Mouse (Mus musculus): ENCODE data around the gene Ggcx. TPM values are rescaled to one million over a fixed set of nuclear protein-coding genes. Genes with fewer than 3 reads are reported as not detected.
A peak's percentile ranks its signal among the peaks of the same experiment; 100 is the strongest.

Ggcx gene
- polyA plus RNA-seq, 1 experiment from 2014 or later: 22.3 TPM

DNA sequence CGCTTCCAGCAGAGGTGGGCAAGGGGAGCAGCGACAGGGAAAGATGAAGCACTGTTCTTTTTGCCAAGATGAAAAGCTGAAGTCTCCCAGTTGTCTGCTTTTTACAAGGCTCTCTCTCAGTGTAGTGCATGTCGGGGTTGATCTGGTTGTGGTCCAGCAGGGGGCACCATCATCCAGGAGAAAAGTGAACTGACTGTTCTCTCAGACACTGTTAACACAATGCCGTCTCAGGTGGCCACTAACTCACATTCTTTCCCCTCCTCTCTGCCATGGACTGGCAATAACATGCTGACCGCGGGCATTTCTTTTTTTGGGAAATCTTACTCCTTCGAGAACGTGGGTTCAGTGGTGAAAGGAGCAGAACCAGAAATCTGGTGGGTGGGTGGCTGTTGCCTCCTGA lies 13.9 kb downstream of the Ggcx start:
- no peak overlapping the region for H3K4me3 ChIP-seq (ENCODE audit: low read depth, low read length)
- H3K27ac ChIP-seq (ENCODE audit: low read depth): no peak overlapping the region
- peak; percentile 90 for TF ChIP-seq CTCF (IDR thresholded peaks at IDR 0.05; ENCODE audit: low read depth)
- WGBS: 30% methylated on average over 8 of the region's 8 CpGs
- H3K4me1 ChIP-seq (ENCODE audit: insufficient read depth): no peaks in the 10 kb centered on the region
- H3K4me2 ChIP-seq: no peak overlapping the region
- DNase-seq (peak; percentile 87), ATAC-seq (ENCODE audit: insufficient read depth) (peak; percentile 75)
- H3K9ac ChIP-seq: no peak overlapping the region
- peaks cover 92% of the 10 kb centered on the region for H3K36me3 ChIP-seq (ENCODE audit: insufficient read depth)
- no peaks in the 10 kb centered on the region for H3K27me3 ChIP-seq (ENCODE audit: insufficient read depth, low read length)
- H3K9me3 ChIP-seq (ENCODE audit: low read depth, low read length): no peaks in the 10 kb centered on the region

- Histone ChIP-seq H3K4me1 (ENCODE audit: insufficient read depth) (no peaks in the 10 kb centered on the region), H3K9me3 (ENCODE audit: low read depth, low read length) (no peaks in the 10 kb centered on the region), H3K9ac (no peak overlapping the region), H3K4me2 (no peak overlapping the region), H3K36me3 (ENCODE audit: insufficient read depth) (peaks cover 91% of the 10 kb centered on the region), H3K4me3 (ENCODE audit: low read depth, low read length) (no peak overlapping the region), H3K27me3 (ENCODE audit: insufficient read depth, low read length) (no peaks in the 10 kb centered on the region), H3K27ac (ENCODE audit: low read depth) (no peak overlapping the region)
- no peak for DNase-seq
- ATAC-seq (ENCODE audit: insufficient read depth): no peak
- no peak for TF ChIP-seq CTCF (IDR thresholded peaks at IDR 0.05; ENCODE audit: low read depth)
- 83% methylated on average over 21 of the region's 21 CpGs for WGBS
Measured at GRCm38 (mm10) chr6:72429061-72429842, 15.1 kb downstream of the Ggcx start.

DNA sequence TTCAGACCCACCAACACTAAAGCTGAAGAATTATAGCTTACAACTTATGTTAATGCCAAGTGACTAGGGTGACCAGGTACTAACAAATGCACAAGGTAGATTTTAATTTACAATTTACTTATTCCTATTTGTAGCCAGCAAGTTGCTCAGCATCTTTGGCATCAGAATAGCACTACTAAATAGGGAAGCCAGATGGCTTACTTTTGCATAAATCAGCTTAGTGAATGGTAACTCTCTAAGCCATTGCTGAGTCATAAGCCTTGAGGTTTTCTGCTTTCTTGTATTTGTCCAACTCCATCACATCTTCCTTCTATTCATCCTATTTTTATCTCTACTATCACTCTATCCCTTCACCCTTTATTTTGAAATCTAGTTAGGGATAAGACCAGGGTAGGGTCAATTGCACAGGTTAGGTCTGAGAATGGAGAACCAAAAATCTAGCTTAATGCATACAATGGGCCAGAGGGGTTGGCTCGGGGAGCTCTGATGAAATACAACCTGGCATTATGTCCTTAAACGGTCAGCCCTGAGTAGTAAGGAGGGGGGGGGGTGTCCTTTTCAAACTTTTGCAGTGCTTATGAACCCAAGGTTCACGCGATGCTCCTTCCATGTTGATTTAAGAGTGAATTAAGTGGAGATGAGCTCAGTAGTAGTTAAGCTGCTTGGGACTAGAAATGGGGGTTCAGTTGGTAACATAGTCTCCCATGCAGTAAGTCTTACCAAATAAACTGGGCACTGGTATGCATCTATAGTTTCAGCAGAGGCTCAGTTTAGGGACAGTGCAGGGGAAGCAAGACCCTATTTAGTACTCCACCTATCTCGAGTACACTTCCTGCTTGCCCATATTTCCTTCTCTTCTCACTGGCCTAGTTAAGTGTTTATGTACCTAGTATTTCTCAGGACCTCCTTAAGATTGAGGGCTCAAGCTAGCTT lies 17.1 kb downstream of the Ggcx start:
- H3K36me3 ChIP-seq (ENCODE audit: insufficient read depth): peaks cover 91% of the 10 kb centered on the region
- TF ChIP-seq CTCF (IDR thresholded peaks at IDR 0.05; ENCODE audit: low read depth): no peak
- no peaks in the 10 kb centered on the region for H3K4me1 ChIP-seq (ENCODE audit: insufficient read depth)
- no peak overlapping the region for H3K4me2 ChIP-seq
- ATAC-seq (ENCODE audit: insufficient read depth): peak; percentile 55; the same call in 1 of the 2 replicates
- H3K9ac ChIP-seq: no peak overlapping the region
- no peaks in the 10 kb centered on the region for H3K9me3 ChIP-seq (ENCODE audit: low read depth, low read length)
- WGBS: 39% methylated on average over 5 of the region's 5 CpGs
- DNase-seq: peak; percentile 28
- no peak overlapping the region for H3K27ac ChIP-seq (ENCODE audit: low read depth)
- no peak overlapping the region for H3K4me3 ChIP-seq (ENCODE audit: low read depth, low read length)
- H3K27me3 ChIP-seq (ENCODE audit: insufficient read depth, low read length): no peaks in the 10 kb centered on the region

- Histone ChIP-seq H3K27me3 (ENCODE audit: insufficient read depth, low read length) (no peaks in the 10 kb centered on the region), H3K36me3 (ENCODE audit: insufficient read depth) (peaks cover 93% of the 10 kb centered on the region), H3K4me1 (ENCODE audit: insufficient read depth) (no peaks in the 10 kb centered on the region), H3K27ac (ENCODE audit: low read depth) (no peak overlapping the region), H3K9me3 (ENCODE audit: low read depth, low read length) (no peaks in the 10 kb centered on the region), H3K4me2 (no peak overlapping the region), H3K4me3 (ENCODE audit: low read depth, low read length) (no peak overlapping the region), H3K9ac (no peak overlapping the region)
- WGBS: 89% methylated on average over 2 of the region's 2 CpGs
- TF ChIP-seq CTCF (IDR thresholded peaks at IDR 0.05; ENCODE audit: low read depth): no peak
- DNase-seq (no peak), ATAC-seq (ENCODE audit: insufficient read depth) (no peak)
Measured at GRCm38 (mm10) chr6:72432153-72432552, 18.0 kb downstream of the Ggcx start.

- under 1% methylated on average over 5 of the region's 5 CpGs for WGBS
- ATAC-seq (ENCODE audit: insufficient read depth) (no peak), DNase-seq (peak; percentile 28)
- TF ChIP-seq CTCF (IDR thresholded peaks at IDR 0.05; ENCODE audit: low read depth): no peak
- H3K27me3 ChIP-seq (ENCODE audit: insufficient read depth, low read length): no peaks in the 10 kb centered on the region
- H3K36me3 ChIP-seq (ENCODE audit: insufficient read depth): peaks cover 51% of the 10 kb centered on the region
- H3K4me2 ChIP-seq: peak overlapping the region; percentile 97
- peak overlapping the region; percentile 99 for H3K9ac ChIP-seq
- H3K27ac ChIP-seq (ENCODE audit: low read depth): peak overlapping the region; percentile 99
- 0 out of 2 replicates have a peak, but pooled peaks cover 6% of the 10 kb centered on the region for H3K4me1 ChIP-seq (ENCODE audit: insufficient read depth)
- H3K9me3 ChIP-seq (ENCODE audit: low read depth, low read length): no peaks in the 10 kb centered on the region
- H3K4me3 ChIP-seq (ENCODE audit: low read depth, low read length): peak overlapping the region; percentile 96
Measured at GRCm38 (mm10) chr6:72438226-72438625, 24.1 kb downstream of the Ggcx start.

- 0% methylated on average over 51 of the region's 57 CpGs for WGBS
- Histone ChIP-seq H3K27me3 (ENCODE audit: insufficient read depth, low read length) (no peaks in the 10 kb centered on the region), H3K27ac (ENCODE audit: low read depth) (peak overlapping the region; percentile 99), H3K9me3 (ENCODE audit: low read depth, low read length) (no peaks in the 10 kb centered on the region), H3K4me2 (peak overlapping the region; percentile 97), H3K36me3 (ENCODE audit: insufficient read depth) (peaks cover 44% of the 10 kb centered on the region), H3K4me1 (ENCODE audit: insufficient read depth) (0 out of 2 replicates have a peak, but pooled peaks cover 6% of the 10 kb centered on the region), H3K4me3 (ENCODE audit: low read depth, low read length) (peak overlapping the region; percentile 96), H3K9ac (peak overlapping the region; percentile 99)
- DNase-seq: peak; percentile 93
- no peak for TF ChIP-seq CTCF (IDR thresholded peaks at IDR 0.05; ENCODE audit: low read depth)
- ATAC-seq (ENCODE audit: insufficient read depth): peak; percentile 42
Measured at GRCm38 (mm10) chr6:72438862-72439354, 24.8 kb downstream of the Ggcx start.

All from lung, embryonic 14.5 days (tissue).